Mouse (Mus musculus): ENCODE data around the gene Dennd6b. TPM values are rescaled to one million over a fixed set of nuclear protein-coding genes. Genes with fewer than 3 reads are reported as not detected.
A peak's percentile ranks its signal among the peaks of the same experiment; 100 is the strongest.

Dennd6b gene
- total and polyA plus RNA-seq, 3 experiments, result 6.1 to 11.4 TPM; not detected in 1

GRCm38 (mm10) chr15:89195261-89195681 is 1.0 kb downstream of the Dennd6b start:
- Histone ChIP-seq H3K4me1 (ENCODE audit: control insufficient read depth in 1 of 2, insufficient read depth in 2 of 2, low read length in 2 of 2) (peaks cover 0 to 13% of the 10 kb centered on the region in 2 experiments; a peak in 2 of 4 replicates), H3K27ac (ENCODE audit: control insufficient read depth, low read depth, low read length) (peak overlapping the region; percentile 94), H3K79me2 (ENCODE audit: control insufficient read depth, insufficient read depth, low read length, poor library complexity) (peaks cover 10% of the 10 kb centered on the region; the same call in 1 of the 2 replicates), H3K9ac (ENCODE audit: control insufficient read depth, low read depth, low read length, poor library complexity, severe bottlenecking) (peak overlapping the region; percentile 100), H3K36me3 (ENCODE audit: control insufficient read depth in 1 of 2, insufficient read depth in 2 of 2, low read length in 2 of 2) (peaks cover 0 to 10% of the 10 kb centered on the region in 2 experiments; a peak in 2 of 4 replicates), H3K27me3 (ENCODE audit: control insufficient read depth in 1 of 2, insufficient read depth in 2 of 2, low read length in 2 of 2) (no peaks in the 10 kb centered on the region), H3K4me3 (ENCODE audit: control insufficient read depth in 1 of 2, insufficient read depth in 1 of 2, low read depth in 2 of 2, low read length in 2 of 2) (peak overlapping the region; percentile 73 to 99), H3K9me3 (replicated peaks; ENCODE audit: insufficient read depth, low read length) (no peaks in the 10 kb centered on the region)
- peak; percentile 55 for DNase-seq (ENCODE audit: low read depth, low spot score)
- TF ChIP-seq ZKSCAN1 (IDR thresholded peaks at IDR 0.05; ENCODE audit: low read depth, low read length) (no peak), MAZ (IDR thresholded peaks at IDR 0.05; ENCODE audit: low read depth, low read length) (0 out of 2 replicates have a peak, but pooled peaks have one; percentile 38), MAX (IDR thresholded peaks at IDR 0.05; ENCODE audit: low read length) (no peak), SIN3A (IDR thresholded peaks at IDR 0.05; ENCODE audit: low read length) (peak; percentile 47; the same call in 1 of the 2 replicates), BHLHE40 (IDR thresholded peaks at IDR 0.05; ENCODE audit: borderline replicate concordance, low read depth, low read length) (0 out of 2 replicates have a peak, but pooled peaks have one; percentile 20), MXI1 (IDR thresholded peaks at IDR 0.05; ENCODE audit: low read depth, low read length) (no peak), EP300 (IDR thresholded peaks at IDR 0.05; ENCODE audit: low read depth in 1 of 2, low read length in 2 of 2) (no peak), POLR2AphosphoS5 (IDR thresholded peaks at IDR 0.05; ENCODE audit: borderline replicate concordance, low read depth, low read length) (no peak), ETS1 (IDR thresholded peaks at IDR 0.05; ENCODE audit: low read depth, low read length) (no peak), NRF1 (IDR thresholded peaks at IDR 0.05; ENCODE audit: insufficient read depth, low read depth, low read length, poor library complexity, severe bottlenecking) (no peak), CTCF (IDR thresholded peaks at IDR 0.05 in 2 of 3, conservative IDR thresholded peaks at IDR 0.05 in 1 of 3; ENCODE audit: control insufficient read depth in 1 of 3, insufficient read depth in 1 of 3, low read depth in 2 of 3, low read length in 3 of 3, poor library complexity in 1 of 3, severe bottlenecking in 1 of 3) (no peak), RCOR1 (IDR thresholded peaks at IDR 0.05; ENCODE audit: low read depth, low read length) (no peak), UBTF (IDR thresholded peaks at IDR 0.05; ENCODE audit: borderline replicate concordance, insufficient read depth, low read depth, low read length) (no peak), CHD2 (IDR thresholded peaks at IDR 0.05; ENCODE audit: low read length) (peak; percentile 57; the same call in 1 of the 2 replicates), MYB (IDR thresholded peaks at IDR 0.05; ENCODE audit: low read depth, low read length) (no peak), TCF12 (IDR thresholded peaks at IDR 0.05; ENCODE audit: low read depth, low read length) (0 out of 2 replicates have a peak, but pooled peaks have one; percentile 4), GATA1 (IDR thresholded peaks at IDR 0.05; ENCODE audit: low read depth, low read length) (peak; percentile 18; the same call in 1 of the 2 replicates), KAT2A (conservative IDR thresholded peaks at IDR 0.05; ENCODE audit: low read depth, low read length) (no peak)

GRCm38 (mm10) chr15:89184937-89185227 is 11.4 kb downstream of the Dennd6b start:
- H3K9ac ChIP-seq (ENCODE audit: control insufficient read depth, low read depth, low read length, poor library complexity, severe bottlenecking), result no peak overlapping the region
- no peak for TF ChIP-seq ETS1 (IDR thresholded peaks at IDR 0.05; ENCODE audit: low read depth, low read length)
- TF ChIP-seq EP300 (IDR thresholded peaks at IDR 0.05; ENCODE audit: low read depth in 1 of 2, low read length in 2 of 2), result no peak
- no peak for TF ChIP-seq MXI1 (IDR thresholded peaks at IDR 0.05; ENCODE audit: low read depth, low read length)
- TF ChIP-seq MAFK (IDR thresholded peaks at IDR 0.05; ENCODE audit: borderline replicate concordance, low read depth, low read length), result no peak
- no peak for TF ChIP-seq ZNF384 (IDR thresholded peaks at IDR 0.05; ENCODE audit: low read depth, low read length)
- TF ChIP-seq RCOR1 (IDR thresholded peaks at IDR 0.05; ENCODE audit: low read depth, low read length), result no peak
- no peaks in the 10 kb centered on the region for H3K4me1 ChIP-seq (ENCODE audit: control insufficient read depth in 1 of 2, insufficient read depth in 2 of 2, low read length in 2 of 2)
- H3K4me3 ChIP-seq (ENCODE audit: control insufficient read depth in 1 of 2, insufficient read depth in 1 of 2, low read depth in 2 of 2, low read length in 2 of 2), result no peak overlapping the region
- H3K79me2 ChIP-seq (ENCODE audit: control insufficient read depth, insufficient read depth, low read length, poor library complexity), result no peaks in the 10 kb centered on the region
- H3K9me3 ChIP-seq (replicated peaks; ENCODE audit: insufficient read depth, low read length), result no peaks in the 10 kb centered on the region
- H3K36me3 ChIP-seq (ENCODE audit: control insufficient read depth in 1 of 2, insufficient read depth in 2 of 2, low read length in 2 of 2), result no peaks in the 10 kb centered on the region
- no peak for DNase-seq (ENCODE audit: low read depth, low spot score)
- no peak overlapping the region for H3K27ac ChIP-seq (ENCODE audit: control insufficient read depth, low read depth, low read length)
- no peaks in the 10 kb centered on the region for H3K27me3 ChIP-seq (ENCODE audit: control insufficient read depth in 1 of 2, insufficient read depth in 2 of 2, low read length in 2 of 2)

Data from MEL (cell line).